8 mouse cellular contexts compared by ENCODE assay signal in the genomic region with DNA sequence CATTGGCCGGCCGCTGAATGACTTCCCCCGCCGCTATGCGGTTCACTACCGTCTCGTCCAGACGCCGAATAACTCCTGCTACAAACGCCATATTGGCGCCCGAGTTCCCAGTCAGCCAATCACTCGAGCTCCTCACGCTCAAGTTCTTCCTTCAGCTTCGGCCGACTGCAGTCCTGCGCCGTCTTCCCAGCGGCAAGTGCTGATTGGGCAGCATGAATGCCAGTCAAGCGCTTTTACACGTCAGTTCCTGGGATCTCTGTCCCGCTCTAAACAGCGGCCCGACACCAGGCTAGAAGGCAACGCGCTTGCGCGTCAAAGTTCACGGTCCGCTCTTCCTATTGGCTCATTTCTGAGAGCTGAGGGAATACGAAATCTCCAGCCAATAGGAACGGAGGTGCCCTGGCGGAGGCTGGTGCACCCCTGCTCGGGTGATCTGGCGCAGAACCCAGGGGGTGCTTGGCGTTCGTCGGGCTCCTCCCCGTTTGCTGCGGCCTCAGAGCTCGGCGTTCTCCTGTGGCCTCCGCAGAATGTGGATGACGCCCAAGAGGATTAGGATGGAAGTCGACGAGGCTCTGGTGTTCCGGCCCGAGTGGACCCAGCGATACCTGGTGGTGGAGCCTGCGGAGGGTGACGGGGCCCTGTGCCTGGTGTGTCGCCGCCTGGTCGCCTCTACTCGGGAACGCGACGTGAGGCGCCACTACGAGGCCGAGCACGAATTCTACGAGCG. TPM values are rescaled to one million over a fixed set of nuclear protein-coding genes. Genes with fewer than 3 reads are reported as not detected.
DNase-seq lines count a peak whose midpoint lies in the region; ATAC-seq lines count a peak whose summit lies in the region.

A gene (minus strand): TSS at position 358 of the 727 bp plus-strand sequence.
A gene (plus strand): TSS at position 496 of the 727 bp plus-strand sequence.

- DNase-seq in R1 (ENCODE audit: low read depth, low spot score), result peak; percentile 100
- peak; percentile 100 for DNase-seq in cerebellum, postnatal 25 days
- peak; percentile 96 to 98 for DNase-seq in frontal cortex, postnatal 25 days (ENCODE audit: low spot score in 2 of 2)
- DNase-seq in hindbrain, embryonic 14.5 days (ENCODE audit: low spot score), result peak; percentile 100
- DNase-seq in layer of hippocampus, postnatal 36 days, result peak; percentile 99
- DNase-seq in lung, postnatal 36 days, result peak; percentile 99
- peak; percentile 100 for DNase-seq in retina, postnatal 1 day
- DNase-seq in urinary bladder, adult 18-20 months (ENCODE audit: low spot score in 2 of 2), result peak; percentile 94 to 98

- H3K36me3 ChIP-seq in hindbrain, embryonic 14.5 days (replicated peaks; ENCODE audit: control insufficient read depth, insufficient read depth), result peaks cover 26% of the 10 kb centered on the region

- H3K4me3 ChIP-seq in hindbrain, embryonic 14.5 days (replicated peaks; ENCODE audit: low read length), result peak within 1 kb of the TSS; percentile 83

- under 1% methylated on average over 64 of the region's 64 CpGs for WGBS in hindbrain, embryonic 14.5 days

- H3K9ac ChIP-seq in hindbrain, embryonic 14.5 days, result peak within 1 kb of the TSS; percentile 91

- peak; percentile 100 for ATAC-seq in hindbrain, embryonic 14.5 days (ENCODE audit: low FRiP score)

- H3K27me3 ChIP-seq in hindbrain, embryonic 14.5 days (ENCODE audit: control insufficient read depth, insufficient read depth, low read length), result no peaks in the 10 kb centered on the region

- H3K27ac ChIP-seq in hindbrain, embryonic 14.5 days, result peak within 1 kb of the TSS; percentile 96

- peak within 1 kb of the TSS; percentile 87 for H3K4me2 ChIP-seq in hindbrain, embryonic 14.5 days (replicated peaks)

- H3K9me3 ChIP-seq in hindbrain, embryonic 14.5 days (ENCODE audit: control insufficient read depth, low read length), result no peaks in the 10 kb centered on the region

- peaks cover 47% of the 10 kb centered on the region for H3K4me1 ChIP-seq in hindbrain, embryonic 14.5 days (replicated peaks; ENCODE audit: control insufficient read depth, insufficient read depth, low read length)

RNA-seq across cellular contexts. Expression of the first gene that starts in this region (rescaled TPM):
- 27.0 and 27.4 TPM in 2 replicates for polyA plus RNA-seq in hindbrain, embryonic 14.5 days (2014; fragmentation: Nextera tagmentation; extraction: Ambion mirVana)
- total RNA-seq in layer of hippocampus, postnatal 36 days (2021), result 10 to 100 TPM; 15.6 to 18.6 TPM

RNA-seq across cellular contexts. Expression of the second gene that starts in this region (rescaled TPM):
- polyA plus RNA-seq in hindbrain, embryonic 14.5 days (2014; fragmentation: Nextera tagmentation; extraction: Ambion mirVana), result 81.3 and 98.0 TPM in 2 replicates
- 10 to 100 TPM; 75.9 to 84.3 TPM for total RNA-seq in layer of hippocampus, postnatal 36 days (2021)

Comparison
In these comparisons a context has a peak if more than half of its experiments do, and no peak if none do; other contexts are left out.
1. Peak in every context shown above with its lines: DNase-seq, ATAC-seq, H3K4me3 ChIP-seq and H3K27ac ChIP-seq.